Mouse (Mus musculus) embryonic fibroblast, embryonic 13.5 days (primary cell): ENCODE measurements around the gene Bloc1s3. TPM values are rescaled to one million over a fixed set of nuclear protein-coding genes. Genes with fewer than 3 reads are reported as not detected.

ENCODE experiments used
- H3K27ac ChIP-seq: 2 replicates; pipeline ENCODE4 v1.5.1; 2012; ENCODE audit warnings: low read length, control low read depth, inconsistent platforms; ENCODE audit not compliant: insufficient read depth
- H3K4me1 ChIP-seq: 2 replicates; pipeline ENCODE4 v1.6.1; 2011; ENCODE audit warnings: low read length; ENCODE audit not compliant: control insufficient read depth, insufficient read depth
- H3K4me3 ChIP-seq: 2 replicates; pipeline ENCODE4 v1.5.1; 2011; ENCODE audit warnings: mild to moderate bottlenecking, control low read depth, low read length; ENCODE audit not compliant: insufficient read depth
- CTCF ChIP-seq: IDR thresholded peaks from 2 replicates; pipeline ENCODE4 v1.5.1; 2011; ENCODE audit warnings: mild to moderate bottlenecking, control low read depth, low read length, moderate library complexity, borderline replicate concordance; ENCODE audit not compliant: insufficient read depth
- POLR2A ChIP-seq: IDR thresholded peaks from 2 replicates; pipeline ENCODE4 v1.6.1; 2011; ENCODE audit warnings: low read depth, mild to moderate bottlenecking, control low read depth, low read length, moderate library complexity
- polyA plus RNA-seq: library from polyadenylated mRNA; stranded (reverse); fragments of >200 nt; gene quantifications from 2 replicates; pipeline ENCODE4 v1.2.4, GENCODE M21; 2011; ENCODE audit warnings: low read depth; ENCODE audit not compliant: missing spikeins, insufficient read length

The Bloc1s3 gene
- polyA plus RNA-seq, 1 experiment: 6.1 TPM

DNA sequence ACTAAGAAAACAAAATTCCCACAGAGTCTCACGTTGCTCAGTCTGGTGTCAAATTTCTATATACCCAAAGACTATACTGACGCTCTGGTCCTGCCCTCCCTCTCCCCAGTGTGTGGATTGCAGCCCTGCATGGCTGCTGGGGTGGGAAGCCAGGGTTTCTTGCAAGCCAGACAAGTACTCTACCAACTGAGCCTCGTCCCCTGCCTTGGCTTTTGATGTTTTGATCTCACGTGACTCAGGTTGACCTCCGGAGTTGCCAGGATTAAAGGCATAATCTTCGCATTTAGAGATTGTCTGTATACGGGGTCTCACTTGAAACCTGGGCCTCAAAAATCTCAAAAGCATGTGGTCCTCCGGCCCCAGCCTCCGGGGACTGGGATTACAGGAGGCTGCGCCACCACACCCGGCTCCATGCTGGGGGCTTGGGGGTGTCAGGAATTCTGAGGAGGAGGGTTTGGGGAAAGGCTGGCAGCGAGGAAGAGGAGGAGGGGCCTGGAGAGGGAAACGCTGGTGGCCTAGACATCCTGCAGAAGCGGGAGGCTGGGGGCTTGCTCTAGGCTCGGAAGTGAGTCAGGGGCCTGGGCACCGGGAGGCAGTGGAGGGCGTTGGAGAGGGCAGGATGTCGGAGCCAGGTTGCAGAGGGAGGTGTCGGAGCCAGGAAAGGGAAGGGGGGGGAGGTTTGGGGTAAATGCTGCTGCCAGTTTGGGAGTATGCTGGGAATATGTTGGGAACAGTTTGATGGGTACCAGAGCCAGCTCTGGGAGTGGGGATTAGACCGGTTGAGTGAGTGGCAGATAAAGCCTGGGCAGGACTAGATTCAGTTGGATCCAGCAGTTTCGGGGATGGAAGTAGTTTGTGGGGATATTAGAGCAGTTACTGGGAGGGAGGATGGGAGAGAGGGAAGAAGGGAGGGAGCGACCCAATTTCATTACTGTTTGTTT is 43.5 kb downstream of the Bloc1s3 start:
- Histone ChIP-seq H3K4me3 (no peak overlapping the region), H3K4me1 (0 out of 2 replicates have a peak, but pooled peaks cover 4% of the 10 kb centered on the region), H3K27ac (no peak overlapping the region)
- TF ChIP-seq POLR2A: no peak
- no peak for TF ChIP-seq CTCF

DNA sequence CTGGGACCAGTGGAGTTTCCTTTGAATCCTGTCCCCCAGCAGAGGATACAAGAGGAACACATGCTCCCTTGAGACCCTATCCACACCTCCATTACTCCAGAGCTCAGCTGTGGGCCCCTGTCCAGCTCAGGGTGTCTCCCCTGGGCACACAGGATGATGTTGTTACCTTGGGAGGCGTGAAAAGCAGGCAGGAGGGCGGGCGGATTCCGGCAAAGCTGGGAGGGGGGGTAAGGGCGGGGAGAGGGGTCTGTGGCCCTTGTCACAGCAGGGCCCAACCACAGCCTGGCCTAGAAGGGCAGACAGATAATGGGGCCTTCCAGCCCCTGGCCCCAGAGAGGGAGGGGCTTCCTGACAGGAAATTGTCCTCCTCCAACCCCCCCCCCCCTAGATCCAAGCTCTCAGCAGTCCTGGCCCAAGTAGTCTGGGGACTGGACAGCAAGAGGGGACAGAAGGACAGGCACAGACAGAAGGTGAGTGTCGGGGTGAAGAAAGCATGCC is 45.2 kb downstream of the Bloc1s3 start, which contains the start of gene Exoc3l2:
Gene Exoc3l2 (plus strand): TSS at position 448 of the 498 bp plus-strand sequence.
- Histone ChIP-seq H3K4me1 (0 out of 2 replicates have a peak, but pooled peaks cover 4% of the 10 kb centered on the region), H3K4me3 (no peak within 1 kb of the TSS), H3K27ac (no peak within 1 kb of the TSS)
- TF ChIP-seq POLR2A: no peak

DNA sequence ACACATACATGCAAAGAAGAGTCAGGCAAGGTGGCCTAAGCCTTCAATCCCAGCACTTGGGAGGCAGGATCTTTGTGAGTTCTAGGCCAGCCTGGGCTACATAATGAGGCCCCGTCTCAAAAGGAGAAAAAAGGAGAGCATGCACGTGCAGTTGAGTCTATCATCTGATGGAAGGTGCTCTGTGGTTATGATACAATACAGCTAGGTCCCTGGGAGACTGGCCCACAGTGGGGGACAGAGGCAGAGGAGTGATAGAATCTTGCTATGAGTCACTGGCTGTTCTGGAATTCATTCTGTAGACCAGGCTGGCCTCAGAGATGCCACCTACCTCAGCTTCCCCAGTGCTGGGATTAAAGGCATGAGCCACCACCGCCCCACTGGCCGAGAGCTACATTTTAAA is 45.7 kb downstream of the Bloc1s3 start:
- H3K4me3 ChIP-seq: no peak overlapping the region
- TF ChIP-seq POLR2A (no peak), CTCF (no peak)
- 0 out of 2 replicates have a peak, but pooled peaks cover 4% of the 10 kb centered on the region for H3K4me1 ChIP-seq
- H3K27ac ChIP-seq: no peak overlapping the region

DNA sequence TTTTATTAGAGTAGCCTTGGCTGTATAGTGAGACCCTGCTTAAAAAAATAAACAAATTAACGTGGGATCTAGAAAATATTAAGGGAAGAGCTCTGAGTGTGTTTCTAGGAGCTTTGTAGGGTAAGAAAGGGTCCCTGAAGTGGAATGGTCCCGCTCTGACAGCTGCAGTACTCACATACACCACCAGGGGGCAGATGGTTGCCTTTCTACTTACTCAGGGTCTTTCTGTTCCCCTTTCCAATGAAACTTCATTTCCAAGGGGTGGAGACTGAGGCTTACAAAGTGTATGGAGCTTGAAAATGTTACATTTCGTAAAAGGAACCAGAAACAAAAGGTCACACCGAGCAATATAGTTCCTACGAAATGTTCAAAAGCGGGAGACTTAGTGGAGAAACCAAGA is 46.7 kb downstream of the Bloc1s3 start:
- Histone ChIP-seq H3K27ac (no peak overlapping the region), H3K4me1 (peaks cover 4% of the 10 kb centered on the region; the same call in 1 of the 2 replicates), H3K4me3 (no peak overlapping the region)
- no peak for TF ChIP-seq POLR2A
- TF ChIP-seq CTCF: peak; percentile 55; the same call in 1 of the 2 replicates

DNA sequence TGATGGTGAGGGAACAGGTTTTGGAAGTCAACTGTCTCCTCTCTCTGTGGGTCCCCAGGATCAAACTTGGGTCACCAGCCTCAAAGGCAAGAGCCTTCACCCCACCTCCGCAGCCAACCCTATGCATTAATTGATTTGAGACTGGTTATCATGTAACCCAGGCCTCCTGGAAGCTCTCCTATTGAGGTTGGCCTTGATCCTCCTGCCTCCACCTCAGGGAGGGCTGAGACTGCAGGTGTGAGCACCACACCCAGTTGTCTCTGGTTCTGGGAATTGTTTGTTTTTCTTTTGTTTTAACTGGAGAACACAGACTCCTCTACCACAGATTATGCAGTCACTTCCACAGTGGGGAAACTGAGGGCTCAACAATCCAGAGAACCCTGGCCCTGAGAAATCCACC is 47.7 kb downstream of the Bloc1s3 start:
- H3K4me3 ChIP-seq: no peak overlapping the region
- TF ChIP-seq CTCF: no peak
- TF ChIP-seq POLR2A: no peak
- no peak overlapping the region for H3K27ac ChIP-seq
- H3K4me1 ChIP-seq: peaks cover 4% of the 10 kb centered on the region; the same call in 1 of the 2 replicates

DNA sequence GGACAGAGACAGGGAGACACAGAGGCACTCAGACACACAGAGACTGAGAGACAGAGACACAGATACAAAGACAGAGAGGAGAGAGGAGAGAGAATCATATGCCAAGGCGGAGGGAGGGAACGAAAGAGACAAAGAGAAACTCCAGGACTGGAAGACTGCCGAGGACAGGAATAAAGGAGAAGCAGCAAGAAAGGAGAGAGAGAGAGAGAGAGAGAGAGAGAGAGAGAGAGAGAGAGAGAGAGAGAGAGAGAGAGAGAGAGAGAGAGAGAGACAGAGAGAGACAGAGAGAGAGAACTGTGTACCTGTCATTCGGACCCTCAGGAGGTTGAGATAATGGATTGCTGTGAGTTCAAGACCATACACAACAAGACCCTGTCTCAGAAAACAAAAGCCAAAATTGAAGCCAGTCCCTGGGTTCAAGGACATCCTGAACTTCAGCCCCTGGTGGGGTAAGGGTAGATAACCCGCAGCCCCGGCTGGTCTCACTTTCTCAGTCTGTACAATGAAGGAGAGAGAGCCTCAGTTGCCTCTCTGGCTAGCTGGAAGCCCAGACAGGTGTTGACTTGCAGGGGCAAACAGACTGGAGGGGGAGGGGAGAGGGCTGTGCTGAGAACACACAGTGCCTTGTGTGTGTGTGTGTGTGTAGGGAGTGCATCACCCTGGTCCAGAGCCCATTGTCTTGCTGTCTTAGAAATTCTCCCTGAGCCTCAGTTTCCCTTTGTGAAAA is 48.9 kb downstream of the Bloc1s3 start:
- H3K4me3 ChIP-seq: peak overlapping the region; percentile 47
- TF ChIP-seq CTCF: no peak
- TF ChIP-seq POLR2A: no peak
- H3K4me1 ChIP-seq: peaks cover under 1% of the 10 kb centered on the region; the same call in 1 of the 2 replicates
- H3K27ac ChIP-seq: peak overlapping the region; percentile 46

DNA sequence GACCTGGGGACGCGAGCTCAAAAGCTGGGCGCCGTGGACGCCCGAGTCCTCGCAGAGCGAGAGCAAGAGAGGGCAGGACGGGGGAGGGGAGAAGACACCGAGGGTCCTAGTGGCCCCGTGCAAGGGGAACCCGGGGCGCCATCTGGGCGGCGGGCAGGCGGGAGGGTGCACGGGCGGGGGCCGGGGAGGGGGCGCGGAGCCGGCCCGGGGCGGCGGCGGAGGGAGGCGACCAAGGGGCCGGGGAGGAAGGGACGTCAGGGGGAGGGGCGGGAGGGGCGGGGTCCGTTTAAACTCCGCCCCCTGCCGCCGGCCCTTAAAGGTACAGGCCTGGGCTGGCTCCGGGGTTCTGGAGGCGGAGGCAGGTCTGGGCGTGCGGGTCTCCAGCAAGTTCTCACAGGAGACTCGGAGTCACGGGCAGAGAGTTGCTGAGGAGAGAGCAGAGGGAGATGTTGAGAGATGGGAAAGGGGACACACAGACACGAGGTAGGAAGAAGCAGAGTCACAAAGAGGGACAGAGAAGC is 49.5 kb downstream of the Bloc1s3 start, which contains the start of gene Mark4:
Gene Mark4 (minus strand): TSS at position 231 of the 521 bp plus-strand sequence.
- TF ChIP-seq POLR2A: peak; percentile 97
- no peak for TF ChIP-seq CTCF
- H3K4me1 ChIP-seq: no peaks in the 10 kb centered on the region; the same call in 1 of the 2 replicates
- peak within 1 kb of the TSS; percentile 96 for H3K4me3 ChIP-seq

DNA sequence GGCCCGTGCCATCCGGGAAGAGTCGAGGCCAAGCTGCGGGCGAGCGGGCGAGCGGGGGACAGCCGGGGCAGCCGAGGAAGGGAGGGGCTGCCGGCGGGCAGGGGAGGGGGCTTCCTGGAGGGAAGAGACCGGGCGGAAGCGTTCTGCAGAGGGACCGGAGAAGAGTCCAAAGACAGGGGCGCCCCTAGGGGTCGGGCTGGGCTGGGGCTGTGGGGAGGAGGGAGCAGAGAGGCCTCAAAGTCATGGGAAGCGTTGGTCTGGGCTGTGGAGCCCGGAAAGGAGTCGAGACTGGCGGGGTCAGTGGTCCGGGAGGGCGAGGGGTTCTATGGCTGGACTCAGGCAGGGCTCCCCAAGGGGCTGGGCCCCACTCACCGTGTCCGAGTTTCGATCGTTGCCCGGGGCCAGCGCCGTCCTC is 50.1 kb downstream of the Bloc1s3 start:
- Histone ChIP-seq H3K4me3 (peak overlapping the region; percentile 96), H3K27ac (no peak overlapping the region), H3K4me1 (no peaks in the 10 kb centered on the region; the same call in 1 of the 2 replicates)
- TF ChIP-seq POLR2A (no peak), CTCF (no peak)

More for the DNA sequence above, 49.5 kb downstream of the Bloc1s3 start, which contains the start of gene Mark4:
- peak within 1 kb of the TSS; percentile 46 for H3K27ac ChIP-seq

DNA sequence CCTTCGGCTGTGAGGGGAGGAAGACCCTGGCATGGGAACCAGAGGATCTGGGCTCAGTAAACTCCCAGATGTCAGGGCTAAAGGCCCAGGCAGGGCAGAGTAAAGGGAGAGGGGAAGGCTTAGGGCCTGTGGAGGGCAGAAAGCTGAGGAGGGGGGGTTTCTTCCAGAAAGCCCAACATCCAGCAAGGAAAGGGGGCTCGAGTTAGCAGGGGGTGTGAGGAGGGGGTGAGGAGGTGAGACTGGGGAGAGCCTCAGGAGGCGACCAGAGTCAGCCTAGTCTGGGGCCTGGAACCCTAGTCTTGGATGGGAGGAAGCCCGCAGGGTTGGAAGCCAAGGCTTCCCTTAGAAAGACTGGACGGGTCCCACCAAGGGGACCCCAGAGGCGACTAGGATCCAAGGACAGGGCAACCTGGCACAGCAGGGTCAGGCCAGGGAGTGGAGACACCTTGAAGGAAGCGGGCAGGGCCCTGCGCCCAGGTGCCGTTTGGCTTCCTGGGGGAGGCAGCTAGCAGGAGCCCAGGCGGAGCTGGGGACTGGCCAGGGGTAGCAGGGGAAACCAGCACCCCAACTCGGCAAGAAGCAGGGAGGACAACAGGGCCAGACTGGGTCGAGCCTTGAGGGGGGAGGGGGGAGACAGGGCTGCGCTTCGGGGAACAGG is 50.6 kb downstream of the Bloc1s3 start:
- Histone ChIP-seq H3K27ac (no peak overlapping the region; the same call in 1 of the 2 replicates), H3K4me1 (no peaks in the 10 kb centered on the region; the same call in 1 of the 2 replicates), H3K4me3 (peak overlapping the region; percentile 96)
- no peak for TF ChIP-seq CTCF
- TF ChIP-seq POLR2A: no peak; the same call in 1 of the 2 replicates
